Mouse (Mus musculus): ENCODE measurements around the gene Mpdu1.

Gene Mpdu1

GRCm38 (mm10) chr11:69663795-69664194 is 1.4 kb upstream of the Mpdu1 start:
- DNase-seq, result peak; percentile 97

DNA sequence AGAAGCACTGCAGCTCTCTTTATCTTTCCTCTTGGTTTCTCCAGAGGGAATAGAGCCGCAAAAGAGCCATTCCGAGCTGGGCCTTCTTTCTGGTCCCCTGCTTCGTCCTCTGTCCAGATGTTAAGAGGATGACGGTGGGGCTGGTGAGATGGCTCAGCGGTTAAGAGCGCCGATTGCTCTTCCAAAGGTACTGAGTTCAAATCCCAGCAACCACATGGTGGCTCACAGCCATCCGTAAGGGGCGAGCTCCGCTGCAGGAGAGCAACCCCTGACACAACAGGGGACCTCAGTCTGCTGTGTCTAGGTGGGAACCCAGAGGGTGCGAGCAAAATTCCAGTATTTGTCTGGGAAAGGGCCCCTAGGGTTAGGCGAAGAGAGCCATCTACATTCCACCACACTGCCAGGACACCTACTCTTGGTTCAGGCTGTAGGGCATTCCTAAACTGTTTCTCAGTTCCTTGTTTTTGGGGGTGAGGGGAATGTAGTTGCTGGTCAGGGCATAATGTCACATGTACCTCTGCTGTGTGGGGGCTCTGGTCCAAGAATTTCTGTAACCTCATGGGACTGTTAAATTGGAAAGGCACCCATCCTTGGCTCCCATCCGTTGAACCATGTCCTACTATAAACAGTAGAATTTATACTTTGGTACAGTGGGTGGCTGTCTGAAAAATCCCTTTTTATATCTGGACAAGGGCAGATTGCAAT is 677 bp upstream of the Mpdu1 start:
- no peak for DNase-seq

GRCm38 (mm10) chr11:69661221-69661881 is 1.1 kb downstream of the Mpdu1 start:
- DNase-seq, result peak; percentile 94

GRCm38 (mm10) chr11:69657462-69657881 is 5.0 kb downstream of the Mpdu1 start:
- DNase-seq, result peak; percentile 91

- peak; percentile 91 for DNase-seq
Measured at GRCm38 (mm10) chr11:69656617-69657461, 5.6 kb downstream of the Mpdu1 start.

DNA sequence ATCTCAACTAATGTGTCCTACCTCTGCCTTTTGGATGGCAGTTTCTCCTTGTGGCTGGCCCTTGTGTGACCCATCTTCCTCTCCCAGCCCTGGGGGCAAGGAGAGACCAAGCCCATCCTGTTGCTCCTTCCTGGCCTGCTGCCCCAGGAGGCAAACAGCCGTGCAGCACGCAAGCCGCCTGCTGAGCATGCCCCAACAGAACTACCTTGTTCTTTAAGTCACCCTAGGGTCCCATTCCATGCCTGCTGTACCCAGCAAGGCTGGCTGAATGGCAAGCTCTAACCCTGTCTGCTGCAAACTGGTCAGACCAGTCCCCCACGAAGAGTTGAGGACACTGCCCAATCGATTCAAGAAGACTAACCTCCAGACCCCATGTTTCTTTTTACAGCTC is 6.4 kb downstream of the Mpdu1 start:
- no peak for DNase-seq

- peak; percentile 94 for DNase-seq
Measured at GRCm38 (mm10) chr11:69655264-69656064, 7.0 kb downstream of the Mpdu1 start, which contains the start of gene Sox15. TSS of gene Sox15 (plus strand) at chr11:69655314.

DNA sequence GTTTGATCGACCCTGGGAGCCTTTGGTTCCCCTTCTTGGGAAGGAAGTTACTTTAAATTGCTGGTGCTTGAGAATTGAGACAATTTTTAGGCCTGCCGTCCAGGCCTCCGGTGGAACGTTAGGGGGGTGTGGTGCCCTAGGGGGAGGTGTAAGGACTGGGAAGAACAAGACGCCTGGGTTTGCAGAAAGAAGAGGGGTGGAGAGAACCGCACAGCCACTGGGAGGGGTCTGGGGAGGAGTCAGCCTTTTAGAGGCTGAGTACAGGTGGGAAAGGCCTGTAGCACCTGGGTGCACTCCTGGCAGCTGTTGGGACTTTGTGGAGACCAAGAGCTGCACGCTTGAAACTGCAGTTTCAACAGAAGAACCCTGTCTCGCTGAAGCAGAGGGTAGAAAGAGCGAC is 7.7 kb downstream of the Mpdu1 start:
- peak; percentile 88 for DNase-seq

- peak; percentile 79 for DNase-seq
Measured at GRCm38 (mm10) chr11:69653399-69653798, 9.0 kb downstream of the Mpdu1 start.

DNA sequence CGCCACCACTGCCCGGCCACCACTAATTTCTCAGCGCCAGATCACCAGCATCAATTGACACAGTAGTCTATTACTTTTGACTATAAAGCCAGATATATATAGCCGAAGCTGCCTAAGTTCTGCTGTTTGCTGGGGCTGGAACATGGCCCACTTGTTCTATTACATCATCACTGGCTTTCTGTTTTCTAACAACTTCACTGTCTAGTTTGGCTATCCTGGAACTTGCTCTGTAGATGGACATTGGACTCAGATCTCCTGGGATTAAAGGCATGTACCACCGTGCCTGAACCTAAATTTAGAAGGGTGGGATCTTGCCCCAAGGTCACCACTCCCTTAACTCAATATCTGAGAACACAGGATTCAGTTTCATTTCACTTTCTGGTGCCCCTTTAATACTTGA is 16.6 kb downstream of the Mpdu1 start:
- no peak for DNase-seq

DNA sequence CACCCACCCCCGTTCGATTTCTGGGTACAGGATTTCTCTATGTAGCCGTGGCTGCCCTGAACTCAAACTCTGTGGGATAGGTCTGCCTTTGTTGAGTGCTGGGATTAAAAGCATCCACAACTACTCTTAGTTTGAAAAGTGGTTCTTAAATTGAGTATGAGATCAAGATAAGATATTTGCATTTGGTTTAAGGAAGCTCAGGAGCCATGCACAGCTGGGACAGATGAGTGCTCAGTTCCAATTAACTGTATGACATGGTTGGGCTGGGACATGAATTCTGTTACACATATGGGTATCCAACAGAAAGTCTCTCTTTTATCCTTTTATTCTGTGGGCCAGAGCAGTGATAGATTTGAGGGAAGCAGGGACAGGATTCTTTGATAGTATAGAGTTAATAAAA is 27.0 kb downstream of the Mpdu1 start:
- DNase-seq, result no peak

DNA sequence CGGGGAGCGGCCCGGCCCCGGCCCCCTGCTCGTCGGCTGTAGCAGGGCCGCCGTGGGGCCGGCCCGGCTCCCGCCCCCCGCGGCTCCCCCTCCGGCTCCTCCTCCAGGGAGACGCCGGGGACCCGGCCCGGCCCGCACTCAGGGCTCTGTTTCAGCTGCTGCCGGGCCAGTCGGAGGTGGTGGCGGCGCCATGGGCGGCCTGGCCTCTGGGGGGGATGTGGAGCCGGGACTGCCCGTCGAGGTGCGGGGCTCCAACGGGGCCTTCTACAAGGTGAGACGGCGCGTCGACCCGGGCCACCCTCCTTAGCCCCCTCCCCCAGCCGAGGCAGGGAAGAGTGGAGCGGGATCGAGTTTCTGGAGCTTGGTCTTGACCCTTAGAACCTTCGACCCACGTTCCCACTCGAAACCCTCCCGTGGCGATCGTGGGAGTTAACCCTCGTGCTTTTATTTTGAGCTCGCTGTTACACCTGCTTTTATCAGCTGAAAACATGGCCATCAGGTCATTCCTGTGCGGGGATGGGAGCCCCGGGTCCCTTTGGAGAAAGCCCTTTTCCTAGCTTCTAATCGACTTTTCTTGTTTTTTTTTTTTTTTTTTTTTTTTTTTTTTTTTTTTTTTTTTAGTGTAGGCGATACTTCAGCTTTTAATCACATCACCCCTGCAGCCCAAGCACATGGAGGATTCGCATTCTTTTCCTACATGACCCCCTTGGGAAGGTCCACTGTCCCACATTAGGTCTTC is 29.1 kb downstream of the Mpdu1 start:
- peak; percentile 98 for DNase-seq

DNA sequence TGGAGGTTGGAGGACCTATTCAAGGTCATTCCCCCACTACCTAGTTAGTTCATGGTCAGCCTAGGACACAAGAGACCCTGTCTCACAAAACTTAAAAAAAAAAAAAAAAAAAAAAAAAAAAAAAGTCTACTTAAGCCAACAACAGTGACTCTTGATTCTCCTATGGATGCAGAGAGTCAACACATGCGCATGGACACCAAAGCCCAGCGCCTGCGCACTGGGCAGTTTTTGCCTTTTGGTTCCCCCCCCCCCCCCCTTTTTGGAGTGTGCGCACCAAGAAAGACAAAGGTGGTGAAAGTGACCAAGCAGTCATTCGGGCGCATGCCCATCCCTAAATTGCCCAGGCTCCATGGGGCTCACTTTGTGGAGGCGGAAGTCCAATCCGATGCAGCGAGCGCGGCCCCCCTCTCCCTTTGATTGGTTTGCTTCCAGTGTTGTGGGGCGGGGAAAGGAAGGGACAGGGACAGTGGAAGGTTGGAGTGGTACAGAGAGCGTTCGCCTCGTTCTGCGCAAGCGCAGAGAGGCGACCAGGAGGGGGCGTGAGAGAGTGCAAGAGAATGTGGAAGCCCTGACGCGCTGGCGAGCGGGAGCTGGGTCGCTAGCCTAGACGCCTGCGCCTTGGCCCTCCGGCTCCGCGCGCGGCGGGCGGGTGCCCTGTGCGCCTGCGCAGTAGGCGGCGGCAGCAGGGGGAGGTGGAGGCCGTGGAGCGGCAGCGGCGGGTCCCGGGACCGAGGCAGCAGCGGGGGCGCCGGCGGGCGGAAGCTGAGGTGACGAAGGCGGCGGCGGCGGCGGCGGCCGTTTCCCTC is 30.0 kb downstream of the Mpdu1 start, which contains the start of gene Fxr2:
Fxr2 (plus strand) TSS at position 707 of the 806 bp plus-strand sequence.
- DNase-seq, result peak; percentile 100

DNA sequence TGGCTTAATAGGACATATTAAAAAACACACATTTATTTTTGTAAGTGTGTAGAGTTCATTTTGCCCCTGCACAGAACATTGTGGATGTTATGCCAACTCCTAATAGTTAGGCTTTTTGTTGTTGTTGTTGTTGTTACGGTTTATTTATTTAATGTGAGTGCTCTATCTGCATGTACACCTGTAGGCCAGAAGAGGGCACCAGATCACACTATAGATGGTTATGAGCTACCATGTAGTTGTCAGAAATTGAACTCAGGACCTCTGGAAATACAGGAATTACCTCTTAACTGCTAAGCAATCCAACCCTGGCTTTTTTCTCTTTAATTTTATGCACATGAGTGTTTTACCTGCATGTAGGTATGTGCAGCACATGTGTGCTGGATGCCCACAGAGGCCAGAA is 32.6 kb downstream of the Mpdu1 start:
- DNase-seq, result no peak

DNA sequence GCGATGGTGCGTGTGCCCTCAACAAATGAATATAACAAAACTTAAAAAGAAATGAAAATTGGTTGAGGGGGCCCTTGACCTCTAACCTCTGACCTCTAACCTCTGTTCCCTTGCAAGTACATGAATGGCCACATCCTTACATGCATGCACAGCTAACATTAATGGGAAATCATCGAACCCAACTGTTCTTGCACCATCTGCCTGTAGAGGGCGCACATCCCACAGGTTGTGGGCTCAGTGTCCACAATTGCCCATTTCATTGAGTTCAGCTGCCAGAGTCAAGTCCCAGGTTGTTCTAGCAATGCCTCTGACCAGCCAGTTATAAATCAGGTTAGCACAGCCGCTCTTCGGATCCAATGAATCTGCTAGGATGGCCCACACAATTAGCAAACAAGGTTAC is 34.2 kb downstream of the Mpdu1 start:
- peak; percentile 94 for DNase-seq

DNA sequence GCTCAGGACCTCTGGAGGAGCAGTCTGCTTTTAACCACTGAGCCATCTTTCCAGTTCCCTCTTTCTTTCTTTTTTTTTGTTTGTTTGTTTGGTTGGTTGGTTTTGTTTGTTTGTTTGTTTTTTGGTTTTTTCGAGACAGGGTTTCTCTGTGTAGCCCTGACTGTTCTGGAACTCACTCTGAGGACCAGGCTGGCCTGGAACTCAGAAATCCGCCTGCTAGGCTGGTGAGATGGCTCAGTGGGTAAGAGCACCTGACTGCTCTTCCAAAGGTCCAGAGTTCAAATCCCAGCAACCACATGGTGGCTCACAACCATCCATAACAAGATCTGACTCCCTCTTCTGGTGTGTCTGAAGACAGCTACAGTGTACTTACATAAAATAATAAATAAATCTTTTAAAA is 38.1 kb downstream of the Mpdu1 start:
- DNase-seq, result peak; percentile 55

DNA sequence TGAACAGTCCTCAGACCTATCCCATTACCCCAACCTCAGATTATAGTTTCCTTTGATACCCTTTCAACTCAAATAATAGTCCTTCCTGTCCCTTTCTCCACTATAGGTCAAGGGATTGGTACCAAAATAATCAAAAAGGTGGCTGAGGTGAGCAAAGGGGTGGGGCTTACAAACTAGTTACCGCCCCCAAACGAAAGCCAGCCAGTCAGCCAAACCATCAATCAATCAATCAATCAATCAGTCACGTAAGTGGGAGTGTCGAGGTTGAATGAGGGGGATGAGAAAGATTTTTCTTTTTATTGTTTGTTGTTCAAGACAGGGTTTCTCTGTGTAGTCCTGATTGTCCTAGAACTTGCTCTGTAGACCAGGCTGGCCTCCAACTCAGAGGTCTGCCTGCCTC is 39.4 kb downstream of the Mpdu1 start:
- no peak for DNase-seq

- DNase-seq, result peak; percentile 92
Measured at GRCm38 (mm10) chr11:69622406-69622805, 40.0 kb downstream of the Mpdu1 start.

DNA sequence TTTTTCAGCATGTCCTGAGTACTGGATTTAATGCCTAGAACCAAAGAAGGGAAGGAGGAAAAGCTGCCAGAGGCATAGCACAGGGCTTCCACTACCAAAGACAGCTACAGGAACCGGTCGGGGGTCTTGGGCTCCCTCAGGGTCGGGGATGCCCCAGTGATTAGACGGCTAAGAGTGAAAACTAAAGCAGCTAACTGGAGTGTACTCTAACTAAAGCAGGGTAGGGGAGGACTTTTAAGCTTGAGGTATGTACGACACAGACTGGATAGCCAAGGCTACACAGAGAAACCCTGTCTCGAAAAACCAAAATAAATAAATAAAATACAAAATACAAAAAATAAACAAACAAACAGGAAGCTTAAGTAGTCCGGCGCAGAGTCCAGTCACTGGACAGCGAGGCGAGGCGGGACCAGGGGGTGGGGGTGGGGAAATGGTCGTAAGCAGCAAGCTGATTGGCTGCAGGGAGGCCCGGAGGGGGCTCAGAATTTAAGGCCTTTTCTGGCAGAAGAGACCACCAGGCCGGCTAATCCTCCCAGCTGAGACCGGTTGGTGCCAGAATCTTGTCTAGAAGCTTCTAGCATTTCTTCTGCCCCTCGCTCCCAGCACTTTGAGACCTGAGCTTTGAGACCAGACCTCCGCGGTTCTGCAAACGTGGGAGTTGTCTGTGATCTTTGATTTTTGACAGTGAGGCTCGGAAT is 40.7 kb downstream of the Mpdu1 start, which contains the start of gene Sat2:
Sat2 (plus strand) TSS at position 454 of the 698 bp plus-strand sequence.
- DNase-seq, result peak; percentile 98

GRCm38 (mm10) chr11:69620394-69621081 is 41.9 kb downstream of the Mpdu1 start:
- no peak for DNase-seq
